Mouse (Mus musculus): ENCODE measurements at regions not wholly inside any gene's neighbourhood (a gene's known extent, or its start where the extent isn't known, plus 50 kb on each side); places are given as distances from the start of the nearest gene placed in this dataset.

DNA sequence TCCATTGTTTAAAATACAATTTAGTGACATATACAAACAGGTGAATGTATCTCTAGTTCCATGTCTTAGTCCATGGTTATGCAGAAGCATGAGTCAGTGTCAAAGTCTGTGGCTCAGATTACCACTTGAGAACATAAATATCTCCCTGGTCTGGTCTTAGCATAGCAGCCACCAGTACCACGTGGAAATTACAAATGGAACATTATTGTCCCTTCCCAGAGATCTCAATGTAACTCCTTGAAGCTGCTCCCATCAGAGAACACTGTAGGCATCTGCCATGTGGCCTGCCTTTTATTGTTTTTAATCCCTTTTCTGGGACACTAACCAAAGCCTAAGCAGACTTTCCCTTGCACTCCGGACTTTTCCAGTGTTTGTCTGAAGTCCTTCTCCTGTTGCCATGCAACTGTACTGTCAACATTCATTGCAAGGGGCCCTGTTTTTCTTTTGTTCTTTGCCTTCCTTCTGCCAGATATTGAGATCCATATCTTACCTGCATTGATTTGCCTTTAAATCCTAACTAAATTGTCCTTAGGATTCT, 217.7 kb upstream of the Reg3g start:
- TF ChIP-seq POLR2A (IDR thresholded peaks at IDR 0.05; ENCODE audit: borderline replicate concordance, extremely low read depth, insufficient read depth, insufficient read length, poor library complexity, severe bottlenecking) (no peak), CTCF (IDR thresholded peaks at IDR 0.05; ENCODE audit: borderline replicate concordance, extremely low read depth, insufficient read depth, insufficient read length) (no peak)

DNA sequence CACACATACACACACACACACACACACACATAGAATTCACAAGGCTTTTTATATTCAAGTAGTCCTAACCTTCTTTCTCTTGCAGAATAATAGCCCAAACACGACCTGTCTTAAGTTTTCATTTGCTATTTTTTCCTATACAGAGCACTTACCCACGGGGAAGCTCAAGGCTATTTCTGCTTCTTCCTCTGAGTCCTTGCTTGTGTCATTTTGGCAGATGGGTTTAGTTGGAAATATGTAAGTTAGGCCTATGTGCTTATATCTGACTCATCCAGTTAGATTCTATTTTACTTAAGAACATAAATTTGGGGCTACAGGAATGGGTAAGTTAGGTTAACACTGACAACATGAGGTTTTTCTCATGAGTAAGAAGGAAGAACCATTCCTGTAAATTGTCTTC, 182.0 kb upstream of the Reg3g start:
- TF ChIP-seq CTCF (IDR thresholded peaks at IDR 0.05; ENCODE audit: borderline replicate concordance, extremely low read depth, insufficient read depth, insufficient read length), result no peak
- TF ChIP-seq POLR2A (IDR thresholded peaks at IDR 0.05; ENCODE audit: borderline replicate concordance, extremely low read depth, insufficient read depth, insufficient read length, poor library complexity, severe bottlenecking), result no peak
- DNase-seq (ENCODE audit: low read depth), result no peak

More for the DNA sequence above, 217.7 kb upstream of the Reg3g start:
- DNase-seq (ENCODE audit: low read depth), result peak; percentile 62

Measured in brain, embryonic 14.5 days (tissue).